Mouse (Mus musculus) spleen, adult 2 months (tissue): ENCODE results near the gene Arhgap9. TPM values are rescaled to one million over a fixed set of nuclear protein-coding genes. Genes with fewer than 3 reads are reported as not detected.

Experiments used
- DNase-seq, 2 experiments: peaks; one replicate each; pipeline versions ENCODE4 v3.0.0 to v3.0.0-alpha.2; 2012 to 2021; ENCODE audit warnings: low spot score in 2 of 2, low read depth in 1 of 2
- H3K27ac ChIP-seq: fragments of 200-500 bp; 2 replicates; pipeline ENCODE4 v1.5.1; 2012; ENCODE audit warnings: low read length, inconsistent platforms; ENCODE audit not compliant: insufficient read depth
- H3K27me3 ChIP-seq: fragments of 200-500 bp; 2 replicates; pipeline ENCODE4 v1.6.1; 2012; ENCODE audit warnings: mild to moderate bottlenecking, moderate library complexity, low read length, inconsistent platforms; ENCODE audit not compliant: control insufficient read depth, insufficient read depth
- H3K36me3 ChIP-seq: fragments of 200-500 bp; 2 replicates; pipeline ENCODE4 v1.6.1; 2012; ENCODE audit warnings: mild to moderate bottlenecking, low read length, inconsistent platforms; ENCODE audit not compliant: control insufficient read depth, insufficient read depth
- H3K4me1 ChIP-seq: fragments of 200-500 bp; 2 replicates; pipeline ENCODE4 v1.6.1; 2011; ENCODE audit warnings: inconsistent platforms; ENCODE audit not compliant: control insufficient read depth, insufficient read depth, insufficient read length
- H3K4me3 ChIP-seq: fragments of 200-500 bp; 2 replicates; pipeline ENCODE4 v1.5.1; 2011; ENCODE audit warnings: mild to moderate bottlenecking, inconsistent platforms; ENCODE audit not compliant: insufficient read depth, insufficient read length; ENCODE audit errors: extremely low read depth
- CTCF ChIP-seq: fragments of 200-500 bp; IDR thresholded peaks from 2 replicates; pipeline ENCODE4 v1.5.1; 2011; ENCODE audit warnings: mild to moderate bottlenecking, inconsistent platforms; ENCODE audit not compliant: insufficient read depth, insufficient read length, insufficient replicate concordance; ENCODE audit errors: extremely low read depth
- POLR2A ChIP-seq: fragments of 200-500 bp; IDR thresholded peaks from 2 replicates; pipeline ENCODE4 v1.6.1; 2011; ENCODE audit warnings: low read depth, low read length, inconsistent platforms
- WGBS: fragments of 180-500 bp; shearing (Covaris S2); methylation state at CpG from one replicate; pipeline ENCODE4 v1.1.7; 2018; 5-methylcytosine and 5-hydroxymethylcytosine counted together
- polyA plus RNA-seq: library from polyadenylated mRNA; depleted of rRNA; stranded (reverse); fragments of >200 nt; gene quantifications from 2 replicates; pipeline ENCODE4 v1.2.3, GENCODE M21; 2012

Gene Arhgap9
- polyA plus RNA-seq, 1 experiment, result 72.7 TPM

DNA sequence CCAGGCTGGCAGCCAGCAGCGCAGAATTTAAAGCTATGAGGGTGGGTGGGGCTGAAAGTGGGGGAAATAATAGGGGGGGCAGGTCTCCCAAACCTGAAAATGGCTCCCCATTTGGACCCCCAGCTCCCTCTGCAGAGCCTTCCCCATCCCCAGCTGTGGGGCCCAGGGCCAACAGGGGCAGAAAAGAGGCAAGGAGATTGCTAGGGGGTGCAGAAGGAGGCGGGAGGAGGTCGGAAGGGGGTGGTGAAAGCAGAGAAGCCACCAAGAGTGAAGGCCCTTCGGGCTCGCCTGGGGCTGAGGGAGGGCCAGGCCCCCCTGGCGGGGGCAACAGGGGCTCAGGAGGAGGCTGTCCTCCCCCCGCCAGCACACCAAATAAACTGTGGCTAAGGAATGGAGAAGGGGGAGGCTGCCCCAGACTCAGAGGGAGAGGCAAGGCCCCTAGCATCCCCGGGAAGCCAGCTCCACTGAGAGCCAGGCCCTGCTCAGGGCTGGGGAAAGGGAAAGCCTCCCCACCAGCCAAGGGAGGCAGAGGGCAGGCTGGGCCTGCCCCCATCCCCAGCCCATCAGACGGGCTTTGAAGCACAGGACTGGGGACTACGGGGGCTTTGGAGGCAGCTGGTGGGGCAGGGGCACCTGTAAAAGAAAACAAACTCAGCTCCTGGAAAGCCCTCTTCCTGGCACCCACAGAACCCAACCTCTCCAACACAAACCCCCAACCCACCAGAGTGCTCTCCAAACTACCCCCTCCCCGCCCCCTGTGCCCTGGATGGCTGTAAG, 36.9 kb upstream of the Arhgap9 start:
- Histone ChIP-seq H3K4me3 (no peak overlapping the region), H3K27me3 (no peaks in the 10 kb centered on the region), H3K27ac (no peak overlapping the region), H3K36me3 (peaks cover 48% of the 10 kb centered on the region), H3K4me1 (peaks cover 10% of the 10 kb centered on the region; the same call in 1 of the 2 replicates)
- WGBS, result 89% methylated on average over 11 of the region's 11 CpGs
- TF ChIP-seq CTCF, result no peak
- no peak for TF ChIP-seq POLR2A
- DNase-seq, result no peak

- no peak for TF ChIP-seq CTCF
- H3K4me1 ChIP-seq, result peaks cover 11% of the 10 kb centered on the region; the same call in 1 of the 2 replicates
Observed at GRCm38 (mm10) chr10:127285644-127286043, 36.1 kb upstream of the Arhgap9 start.

GRCm38 (mm10) chr10:127286194-127286593, 35.6 kb upstream of the Arhgap9 start:
- peaks cover 48% of the 10 kb centered on the region for H3K36me3 ChIP-seq
- no peak overlapping the region for H3K4me3 ChIP-seq
- H3K27me3 ChIP-seq, result no peaks in the 10 kb centered on the region
- no peak overlapping the region for H3K27ac ChIP-seq
- H3K4me1 ChIP-seq, result peaks cover 11% of the 10 kb centered on the region; the same call in 1 of the 2 replicates
- no peak for TF ChIP-seq CTCF
- no peak for TF ChIP-seq POLR2A
- DNase-seq, result no peak
- WGBS, result 85% methylated on average over 7 of the region's 7 CpGs

More at GRCm38 (mm10) chr10:127285644-127286043, 36.1 kb upstream of the Arhgap9 start:
- no peaks in the 10 kb centered on the region for H3K27me3 ChIP-seq
- peaks cover 48% of the 10 kb centered on the region for H3K36me3 ChIP-seq
- no peak for DNase-seq
- no peak overlapping the region for H3K27ac ChIP-seq
- H3K4me3 ChIP-seq, result no peak overlapping the region
- 82% methylated on average over 13 of the region's 13 CpGs for WGBS

DNA sequence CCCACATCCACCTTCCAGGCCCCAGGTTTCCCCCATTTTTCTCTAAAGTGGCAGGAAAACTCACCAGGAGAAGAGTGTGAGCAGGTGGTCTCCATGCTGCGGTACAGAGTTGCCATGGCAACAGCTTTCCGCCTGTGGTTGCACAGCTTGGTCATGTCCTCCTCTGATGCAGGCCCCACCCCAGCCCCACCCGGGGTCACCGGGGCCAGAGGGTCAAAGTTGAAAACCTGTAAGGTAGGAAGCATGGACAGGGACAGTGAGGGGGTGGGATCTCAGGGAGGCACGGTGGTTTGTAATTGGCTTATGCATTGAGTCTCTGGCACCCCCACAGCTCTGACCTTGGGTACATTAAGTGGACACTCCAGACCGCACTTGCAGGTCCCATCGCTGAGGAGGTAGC, 35.0 kb upstream of the Arhgap9 start:
- 63% methylated on average over 7 of the region's 7 CpGs for WGBS
- Histone ChIP-seq H3K27ac (no peak overlapping the region), H3K36me3 (peaks cover 43% of the 10 kb centered on the region), H3K4me1 (peaks cover 15% of the 10 kb centered on the region; the same call in 1 of the 2 replicates), H3K4me3 (no peak overlapping the region), H3K27me3 (no peaks in the 10 kb centered on the region)
- no peak for DNase-seq
- TF ChIP-seq CTCF, result no peak
- no peak for TF ChIP-seq POLR2A

- TF ChIP-seq CTCF (no peak), POLR2A (no peak)
- Histone ChIP-seq H3K27ac (peak overlapping the region; percentile 65), H3K36me3 (peaks cover 38% of the 10 kb centered on the region), H3K27me3 (no peaks in the 10 kb centered on the region), H3K4me1 (peaks cover 17% of the 10 kb centered on the region; the same call in 1 of the 2 replicates), H3K4me3 (no peak overlapping the region)
- WGBS, result 69% methylated on average over 15 of the region's 15 CpGs
- DNase-seq, result no peak
Observed at GRCm38 (mm10) chr10:127287271-127287935, 34.4 kb upstream of the Arhgap9 start.

DNA sequence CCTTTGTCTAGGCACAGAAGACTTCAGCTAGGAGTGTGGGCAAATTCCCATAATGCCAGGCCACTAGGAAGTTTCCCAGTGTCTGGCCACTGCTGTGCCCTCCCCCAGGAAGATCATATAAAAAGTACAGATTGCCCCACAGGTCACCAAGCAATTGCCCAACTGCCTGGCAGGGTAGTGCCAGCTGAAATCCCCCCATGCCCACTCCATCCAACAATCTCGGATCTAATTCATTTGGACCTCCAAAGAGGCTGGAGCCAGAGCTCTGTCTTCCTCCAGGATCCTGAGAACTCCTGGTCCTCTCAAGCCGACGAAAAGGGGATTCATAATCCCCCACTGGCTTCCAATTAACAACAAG, 33.8 kb upstream of the Arhgap9 start:
- TF ChIP-seq POLR2A (no peak), CTCF (no peak)
- Histone ChIP-seq H3K36me3 (peaks cover 33% of the 10 kb centered on the region), H3K27me3 (no peaks in the 10 kb centered on the region), H3K4me1 (peaks cover 17% of the 10 kb centered on the region; the same call in 1 of the 2 replicates), H3K4me3 (peak overlapping the region; percentile 80), H3K27ac (peak overlapping the region; percentile 65)
- 2% methylated on average over 3 of the region's 3 CpGs for WGBS
- DNase-seq, result no peak
